Mouse (Mus musculus) adrenal gland, postnatal 36 days (tissue): ENCODE data around the gene Anks1b. TPM values are rescaled to one million over a fixed set of nuclear protein-coding genes. Genes with fewer than 3 reads are reported as not detected.

ENCODE experiments used
- DNase-seq, 2 experiments: peaks; one replicate each; pipeline ENCODE4 v3.0.0; 2021; ENCODE audit warnings: mixed read lengths in 1 of 2
- total RNA-seq, 2 experiments: library from RNA; stranded (reverse); gene quantifications; 2 replicates each; pipeline ENCODE4 v1.2.3; 2021

Gene Anks1b
- total RNA-seq, 2 experiments from 2014 or later: 0.60 to 0.92 TPM

GRCm38 (mm10) chr10:90376605-90377004 lies 503.3 kb downstream of the Anks1b start:
- no peak for DNase-seq

DNA sequence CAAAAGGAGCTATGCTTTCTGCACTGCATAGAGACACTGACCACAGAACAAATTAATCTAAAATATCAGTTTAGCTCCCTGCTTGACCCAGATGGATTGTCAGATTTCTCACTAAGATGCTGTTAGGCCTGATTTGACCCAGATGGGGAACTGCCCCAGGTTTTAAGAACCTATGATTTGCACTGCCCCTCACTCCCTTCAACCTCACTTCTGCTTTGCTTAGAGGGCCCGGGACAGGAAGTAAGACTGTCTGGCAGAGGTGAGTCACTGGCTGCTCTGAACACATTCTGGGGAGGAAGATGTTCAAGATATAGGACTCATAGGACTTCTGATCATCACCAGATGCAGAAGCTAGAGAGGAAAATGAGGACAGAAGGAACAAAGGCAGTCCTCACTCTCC lies 506.8 kb downstream of the Anks1b start:
- DNase-seq: no peak

GRCm38 (mm10) chr10:90380704-90381339 lies 507.5 kb downstream of the Anks1b start:
- DNase-seq: no peak

DNA sequence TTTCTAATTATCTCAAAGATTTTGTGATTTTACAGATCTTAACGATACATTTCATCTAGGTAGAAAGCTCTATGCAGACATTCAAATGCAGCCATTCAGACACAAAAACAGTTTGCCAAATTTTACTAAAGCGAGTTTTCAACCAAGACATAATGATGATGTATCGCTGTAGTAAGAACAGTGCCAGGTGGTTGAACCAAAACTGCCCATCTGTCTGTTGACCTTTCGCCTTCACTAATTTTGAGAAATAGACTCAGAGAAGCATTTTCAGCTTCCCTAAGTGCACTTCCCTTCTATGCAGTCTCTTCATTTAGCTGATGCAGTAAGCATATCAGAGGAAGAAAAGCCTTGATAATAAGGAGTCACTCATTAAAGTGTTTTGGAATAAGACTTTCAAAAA lies 527.1 kb downstream of the Anks1b start:
- no peak for DNase-seq

GRCm38 (mm10) chr10:90408484-90408883 lies 535.2 kb downstream of the Anks1b start:
- DNase-seq: no peak

DNA sequence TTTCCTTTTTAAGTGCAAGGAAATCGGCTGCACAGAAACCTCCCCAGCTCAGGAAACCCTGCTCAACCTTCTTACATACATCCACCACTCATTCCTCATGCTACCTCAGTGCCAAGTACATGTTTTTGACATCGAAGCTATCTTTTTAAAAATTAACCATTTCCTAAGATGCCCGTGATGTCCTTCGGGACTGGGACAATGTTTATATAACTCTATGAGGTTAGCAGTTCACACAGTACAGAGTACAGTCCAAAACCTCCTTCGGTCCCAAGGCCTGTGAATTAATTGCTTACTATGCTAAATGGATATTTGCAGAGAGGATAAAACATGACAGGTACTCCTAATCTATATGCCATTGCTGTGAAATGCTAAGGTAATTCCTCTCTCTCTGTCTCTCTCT lies 558.2 kb downstream of the Anks1b start:
- DNase-seq: no peak

DNA sequence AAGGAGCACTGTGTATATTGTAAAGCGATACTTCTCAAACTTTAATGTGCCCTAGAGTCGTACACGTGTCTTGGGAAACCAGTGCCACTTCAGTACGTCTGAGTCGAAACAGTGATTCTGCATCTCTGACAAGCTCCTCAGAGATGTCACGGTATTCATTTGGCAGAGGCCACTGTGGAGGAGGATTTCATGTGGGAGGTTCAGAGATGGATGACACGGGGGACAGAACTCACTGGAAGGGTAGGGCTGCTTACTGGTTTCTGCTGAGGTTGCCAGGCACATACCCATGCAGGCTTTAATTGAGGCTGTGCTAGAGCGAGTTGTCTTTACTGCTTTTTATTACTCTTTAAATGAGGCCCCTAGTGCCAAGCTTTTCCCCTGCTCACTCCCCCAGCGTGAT lies 558.7 kb downstream of the Anks1b start:
- DNase-seq: no peak

DNA sequence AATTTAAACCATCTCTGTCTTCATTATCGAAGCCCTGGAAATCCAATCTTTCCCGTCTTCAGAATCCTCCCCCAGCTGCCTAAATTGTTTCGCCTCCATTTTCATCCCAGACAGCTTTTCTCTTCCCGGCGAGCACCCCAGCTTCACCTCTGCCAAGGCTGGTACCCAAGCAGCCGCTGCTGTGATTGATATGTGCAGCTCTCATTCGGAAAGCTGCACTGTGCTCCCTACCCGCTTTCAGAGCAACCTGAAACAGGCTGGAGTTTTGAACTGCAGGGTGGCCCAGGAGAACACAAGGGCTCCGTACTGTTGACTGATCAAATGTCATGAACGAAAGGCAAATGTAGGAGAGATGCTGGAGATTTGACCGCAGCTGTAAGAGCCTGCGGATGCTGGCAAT lies 559.2 kb downstream of the Anks1b start:
- no peak for DNase-seq

GRCm38 (mm10) chr10:90441036-90441435 lies 567.7 kb downstream of the Anks1b start:
- no peak for DNase-seq

GRCm38 (mm10) chr10:90441656-90442055 lies 568.3 kb downstream of the Anks1b start:
- DNase-seq: peak; percentile 24 to 32

GRCm38 (mm10) chr10:90464906-90465305 lies 591.6 kb downstream of the Anks1b start:
- DNase-seq: no peak

DNA sequence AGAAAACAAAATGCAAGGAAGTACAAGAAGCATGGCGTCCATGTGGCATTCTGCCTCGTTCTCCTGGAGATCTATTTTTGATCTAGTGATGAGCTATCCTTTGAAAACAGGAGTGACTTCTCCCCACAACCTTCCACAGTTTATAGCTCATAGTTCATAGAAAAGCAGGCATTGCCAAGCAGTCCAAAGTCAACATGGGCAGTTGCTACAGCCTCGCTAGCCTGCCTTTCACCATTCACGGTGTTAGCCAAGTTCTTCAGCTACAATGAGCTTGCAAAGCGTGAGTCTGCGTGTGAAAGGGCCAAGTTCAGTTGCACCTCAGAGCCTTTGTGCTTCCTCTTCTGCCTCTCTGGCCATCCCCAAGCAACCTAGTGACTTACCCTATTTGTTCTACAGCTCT lies 592.1 kb downstream of the Anks1b start:
- no peak for DNase-seq

DNA sequence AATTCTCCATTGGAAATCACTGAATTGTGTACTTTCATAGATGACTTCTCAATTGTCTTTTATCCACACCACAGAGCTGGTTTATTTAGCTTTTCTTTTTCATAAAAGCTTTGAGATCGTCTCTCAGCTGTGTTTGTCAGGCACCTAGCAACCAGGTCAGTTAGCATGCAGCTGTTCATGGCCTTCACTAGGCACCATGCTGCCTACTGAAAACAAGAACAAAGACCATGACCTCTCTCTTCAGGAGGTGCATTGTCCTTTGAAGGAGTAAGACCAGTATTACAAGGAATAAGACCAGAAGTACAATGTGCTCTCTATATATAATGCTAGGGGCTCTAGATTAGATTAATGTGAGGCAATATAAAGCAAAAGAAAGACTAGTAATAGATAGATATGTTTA lies 594.2 kb downstream of the Anks1b start:
- no peak for DNase-seq

DNA sequence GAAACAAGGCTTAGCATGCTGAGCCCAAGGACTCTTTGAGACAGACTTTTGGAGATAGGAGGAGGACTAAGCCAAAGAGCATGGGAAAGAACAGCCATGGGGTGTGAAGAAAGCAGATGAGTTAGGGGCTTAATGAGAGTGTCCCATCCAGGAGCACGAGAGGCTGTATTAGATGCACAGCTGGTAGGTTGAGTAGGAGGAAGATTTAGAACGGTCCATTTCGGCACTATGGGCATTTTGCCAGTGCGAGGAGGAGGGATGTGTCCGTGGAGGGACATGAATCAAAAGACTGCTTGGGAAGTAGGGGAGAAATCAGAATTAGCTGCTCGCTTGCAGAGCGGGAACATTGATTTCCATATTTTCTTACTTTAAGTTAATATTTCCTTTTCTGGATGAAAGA lies 620.1 kb downstream of the Anks1b start:
- peak; percentile 38 for DNase-seq

GRCm38 (mm10) chr10:90493996-90494642 lies 620.8 kb downstream of the Anks1b start:
- DNase-seq: no peak

- no peak for DNase-seq
These were observed 621.7 kb downstream of the Anks1b start for GRCm38 (mm10) chr10:90494981-90495516.

DNA sequence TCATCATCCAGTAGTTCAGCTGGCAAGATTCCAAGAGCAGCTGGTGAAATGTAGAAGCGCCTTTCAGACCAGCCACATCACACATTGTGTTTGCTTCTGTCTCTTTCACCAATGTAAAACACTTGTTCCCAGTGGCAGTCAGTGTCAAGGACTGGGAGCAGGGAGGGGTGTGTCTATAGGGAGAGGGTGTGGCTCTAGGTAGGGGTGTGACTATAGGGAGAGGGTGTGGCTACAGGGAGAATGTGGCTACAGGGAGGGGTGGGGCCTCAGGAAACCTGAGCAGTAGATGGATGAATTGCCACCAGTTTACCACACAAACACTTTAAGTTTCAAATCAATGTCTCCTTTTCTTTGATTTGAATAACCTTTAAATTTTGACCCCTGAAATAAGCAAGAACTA lies 634.3 kb downstream of the Anks1b start:
- DNase-seq: no peak

DNA sequence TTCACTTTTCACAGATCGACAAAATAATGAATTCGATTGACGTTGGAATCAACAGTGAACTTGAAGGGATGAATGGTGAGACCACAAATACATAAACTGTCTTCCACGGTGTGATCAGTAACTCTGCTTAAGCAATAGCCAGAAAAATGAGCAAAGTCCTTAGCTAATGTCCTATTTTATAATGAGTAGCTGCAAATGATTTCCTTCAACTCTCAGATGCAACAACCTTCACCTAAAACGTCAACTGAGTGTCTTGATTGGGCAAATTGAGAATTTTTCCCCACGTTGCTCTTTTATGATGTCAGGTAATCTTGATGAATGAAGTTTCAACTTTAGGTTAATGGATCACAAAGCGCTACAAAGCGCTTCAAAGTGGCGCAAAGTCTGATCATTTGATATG lies 639.5 kb downstream of the Anks1b start:
- no peak for DNase-seq

DNA sequence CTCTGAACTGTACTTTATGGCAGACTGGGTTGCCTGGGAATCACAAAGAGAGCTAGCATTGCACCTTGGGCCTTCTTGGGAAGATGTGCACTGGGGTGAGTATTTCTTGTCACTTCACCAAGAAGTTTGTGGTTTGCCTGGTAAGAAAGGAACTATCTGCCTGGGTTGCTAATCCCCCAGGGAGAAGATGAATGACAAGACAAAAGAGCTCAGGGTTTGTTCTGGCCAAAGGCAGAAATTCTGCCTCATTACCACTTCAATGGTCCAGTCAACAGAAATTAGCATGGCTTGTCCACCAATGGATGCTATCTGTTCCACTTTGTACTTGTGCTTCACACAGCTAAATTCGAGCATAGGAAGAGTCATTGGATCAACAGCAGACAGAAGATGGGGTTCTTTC lies 658.5 kb downstream of the Anks1b start:
- DNase-seq: no peak

- DNase-seq: no peak
These were observed 662.1 kb downstream of the Anks1b start for GRCm38 (mm10) chr10:90535370-90535769.

- DNase-seq: no peak
These were observed 673.3 kb downstream of the Anks1b start for GRCm38 (mm10) chr10:90546635-90547034.

DNA sequence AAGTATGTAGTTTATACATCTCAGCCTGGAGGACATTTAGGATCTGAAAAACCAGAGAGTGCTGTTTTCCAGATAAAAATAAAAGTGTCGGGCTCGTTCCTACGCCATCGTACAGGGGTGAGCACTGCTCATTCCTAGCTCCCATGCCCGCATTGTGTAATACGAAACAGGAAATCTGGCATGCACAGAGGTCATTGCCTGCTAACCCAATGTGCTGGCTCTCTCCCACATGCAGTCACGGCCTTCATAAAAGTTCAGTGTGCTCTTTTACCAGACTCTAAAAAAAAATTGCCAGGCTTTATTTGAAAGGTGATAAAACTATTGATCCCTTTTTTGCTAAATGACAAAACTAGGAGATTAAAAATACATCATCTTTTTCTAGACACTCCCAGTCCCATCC lies 689.6 kb downstream of the Anks1b start:
- peak; percentile 61 to 71 for DNase-seq

DNA sequence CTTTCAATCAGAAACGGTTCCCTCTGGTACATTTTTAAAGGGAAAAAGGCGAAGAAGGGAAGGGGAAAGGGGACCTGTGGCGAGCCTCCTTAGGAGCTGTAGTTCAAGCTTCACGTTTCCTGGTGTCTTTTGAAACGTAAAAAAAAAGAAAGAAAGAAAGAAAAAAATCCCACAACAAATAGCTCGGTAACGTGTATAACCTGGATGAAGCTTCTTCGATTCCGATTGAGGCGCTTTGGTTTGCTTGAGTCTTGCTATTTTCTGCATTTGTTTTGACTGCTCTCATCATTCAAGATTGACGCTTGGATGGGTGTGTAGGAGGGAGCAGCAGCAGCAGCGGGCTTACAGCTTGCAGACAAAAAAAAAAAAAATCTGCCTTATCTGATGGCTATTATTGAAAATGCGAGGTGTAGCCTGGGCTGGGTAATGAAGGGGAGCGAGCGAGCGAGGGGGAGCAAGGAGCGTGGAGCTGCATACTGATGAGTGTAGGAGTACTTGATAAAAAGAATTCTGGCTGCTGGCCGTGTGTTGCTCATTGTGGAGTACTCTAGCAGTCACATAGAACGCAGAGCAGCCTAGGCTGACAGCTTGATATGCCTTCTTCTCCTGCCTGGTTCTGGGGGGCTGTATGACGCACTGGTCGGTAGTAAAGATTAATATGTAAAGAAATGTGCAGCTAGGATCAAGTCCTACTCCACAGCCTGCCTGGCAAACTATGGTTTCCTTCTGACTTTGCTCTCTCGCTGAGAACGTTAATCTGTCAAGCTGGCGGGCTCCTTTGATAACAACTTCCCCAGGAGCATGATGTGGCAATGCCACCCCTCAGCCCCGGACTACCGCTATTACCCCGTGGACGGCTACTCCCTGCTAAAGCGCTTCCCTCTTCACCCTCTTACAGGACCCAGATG lies 703.1 kb downstream of the Anks1b start:
- no peak for DNase-seq
